Mouse (Mus musculus) bone marrow, adult 2 months (tissue): ENCODE results near the gene Gls. TPM values are rescaled to one million over a fixed set of nuclear protein-coding genes. Genes with fewer than 3 reads are reported as not detected.

Experiments used
- H3K27ac ChIP-seq: fragments of 200-500 bp; 2 replicates; pipeline ENCODE4 v1.5.1; 2012; ENCODE audit warnings: low read depth, mild to moderate bottlenecking, control low read depth, inconsistent platforms, low read length; ENCODE audit not compliant: control insufficient read depth, poor library complexity, insufficient read depth
- H3K4me1 ChIP-seq: fragments of 200-500 bp; 2 replicates; pipeline ENCODE4 v1.6.1; 2011; ENCODE audit warnings: low read length; ENCODE audit not compliant: control insufficient read depth, insufficient read depth
- H3K4me3 ChIP-seq: fragments of 200-500 bp; replicated peaks from 2 replicates; pipeline ENCODE3; 2011; ENCODE audit warnings: mild to moderate bottlenecking, low read depth, low read length, control low read depth; ENCODE audit not compliant: control insufficient read depth
- CTCF ChIP-seq: fragments of 200-500 bp; IDR thresholded peaks from 2 replicates; pipeline ENCODE4 v1.5.1; 2011; ENCODE audit warnings: low read length, control low read depth; ENCODE audit not compliant: control insufficient read depth, insufficient read depth
- POLR2A ChIP-seq: fragments of 200-500 bp; IDR thresholded peaks from 2 replicates; pipeline ENCODE4 v1.6.1; 2011; ENCODE audit warnings: low read depth, mild to moderate bottlenecking, control low read depth, low read length, borderline replicate concordance; ENCODE audit not compliant: control insufficient read depth
- WGBS: fragments of 180-500 bp; shearing (Covaris S2); methylation state at CpG from one replicate; pipeline ENCODE4 v1.1.7; 2018; 5-methylcytosine and 5-hydroxymethylcytosine counted together
- polyA plus RNA-seq: library from polyadenylated mRNA; stranded (reverse); fragments of >200 nt; gene quantifications from 2 replicates; pipeline ENCODE4 v1.2.4, GENCODE M21; 2011; ENCODE audit warnings: low replicate concordance; ENCODE audit not compliant: missing spikeins, insufficient read depth, insufficient read length

Gls gene
- polyA plus RNA-seq, 1 experiment: 43.1 TPM

DNA sequence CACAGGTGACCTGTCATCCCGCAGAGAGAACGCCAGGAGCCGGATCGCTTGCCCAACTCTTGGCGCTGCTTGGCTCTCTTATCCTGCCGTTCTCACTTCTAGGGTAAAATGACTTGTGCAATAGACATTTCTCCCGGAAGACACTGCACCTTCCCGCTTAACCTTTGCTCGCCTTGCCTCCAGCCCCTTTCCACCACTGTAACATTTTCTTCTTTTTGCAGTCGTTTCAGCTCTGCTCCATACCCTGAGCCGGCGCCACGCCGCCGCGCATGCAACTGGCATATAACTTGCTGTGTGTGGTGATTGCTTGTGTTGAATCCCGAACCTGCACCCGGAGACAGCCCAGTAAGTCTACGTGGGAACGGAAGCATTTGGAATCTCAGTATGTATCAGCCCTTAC is 113.3 kb downstream of the Gls start:
- peak overlapping the region; percentile 87 for H3K27ac ChIP-seq
- peaks cover 4% of the 10 kb centered on the region; the same call in 1 of the 2 replicates for H3K4me1 ChIP-seq
- under 1% methylated on average over 20 of the region's 20 CpGs for WGBS
- H3K4me3 ChIP-seq: peak overlapping the region; percentile 89
- TF ChIP-seq POLR2A (no peak), CTCF (no peak)

DNA sequence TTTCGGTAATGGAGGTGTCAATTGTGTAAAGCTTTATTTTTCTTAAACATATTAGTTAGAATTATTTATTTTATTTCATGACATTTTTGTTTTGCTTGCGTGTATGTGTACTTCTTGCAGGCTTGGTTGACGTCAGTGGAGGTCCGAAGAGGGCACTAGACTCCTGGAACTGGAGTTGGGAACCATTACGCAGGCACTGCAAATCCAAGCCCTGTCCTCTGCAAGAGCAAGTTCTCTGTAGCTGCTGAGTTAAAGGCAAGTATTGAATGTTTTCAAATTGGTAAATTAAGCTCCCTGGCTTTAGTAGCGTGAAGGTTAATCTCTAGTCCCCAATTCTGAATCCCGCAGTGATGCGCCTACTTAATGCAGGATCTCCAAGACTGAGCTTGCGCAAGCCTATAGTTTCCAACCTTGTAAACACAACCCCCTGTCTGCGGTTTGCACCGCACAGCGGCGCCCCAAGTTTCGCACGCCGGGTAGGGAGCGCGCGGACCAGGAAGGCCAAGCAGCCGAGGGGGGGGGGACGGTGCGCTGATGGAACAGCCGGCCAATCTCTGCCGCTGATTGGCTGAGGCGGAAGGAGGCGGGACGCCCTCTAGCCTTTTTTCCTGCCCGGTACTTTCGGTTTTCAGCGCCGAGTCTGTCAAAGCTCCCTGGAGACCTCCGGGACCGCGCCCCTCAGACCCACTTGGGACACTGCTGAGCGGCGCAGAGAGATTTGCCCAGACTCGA is 114.0 kb downstream of the Gls start, which contains the start of gene Stat1:
Gene Stat1 (plus strand): TSS at position 581 of the 732 bp plus-strand sequence.
- WGBS: 4% methylated on average over 37 of the region's 37 CpGs
- H3K27ac ChIP-seq: peak within 1 kb of the TSS; percentile 87

DNA sequence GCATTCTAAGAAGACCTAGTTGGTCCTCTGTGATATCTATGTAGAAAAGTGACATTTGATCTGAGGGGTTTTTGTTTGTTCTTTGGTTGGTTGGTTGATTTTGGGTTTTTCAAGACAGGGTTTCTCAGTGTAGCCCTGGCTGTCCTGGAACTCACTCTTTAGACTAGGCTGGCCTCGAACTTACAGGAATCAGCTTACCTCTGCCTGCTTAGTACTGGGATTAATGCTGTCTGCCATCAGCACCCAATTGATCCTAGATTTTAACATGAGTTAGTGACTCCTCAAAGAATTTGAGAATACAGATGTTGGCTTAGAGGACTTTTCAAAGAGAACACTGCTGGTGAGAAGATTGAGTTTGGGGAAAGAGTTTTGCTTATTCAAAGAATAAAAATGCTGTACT is 115.3 kb downstream of the Gls start:
- WGBS: 80% methylated on average over 1 of the region's 1 CpGs
- TF ChIP-seq POLR2A (no peak), CTCF (no peak)
- no peak overlapping the region for H3K4me3 ChIP-seq
- H3K4me1 ChIP-seq: peaks cover 4% of the 10 kb centered on the region; the same call in 1 of the 2 replicates
- no peak overlapping the region for H3K27ac ChIP-seq

More for the DNA sequence above, 114.0 kb downstream of the Gls start, which contains the start of gene Stat1:
- Histone ChIP-seq H3K4me1 (peaks cover 4% of the 10 kb centered on the region; the same call in 1 of the 2 replicates), H3K4me3 (peak within 1 kb of the TSS; percentile 89)
- TF ChIP-seq POLR2A (peak; percentile 67; the same call in 1 of the 2 replicates), CTCF (no peak)

DNA sequence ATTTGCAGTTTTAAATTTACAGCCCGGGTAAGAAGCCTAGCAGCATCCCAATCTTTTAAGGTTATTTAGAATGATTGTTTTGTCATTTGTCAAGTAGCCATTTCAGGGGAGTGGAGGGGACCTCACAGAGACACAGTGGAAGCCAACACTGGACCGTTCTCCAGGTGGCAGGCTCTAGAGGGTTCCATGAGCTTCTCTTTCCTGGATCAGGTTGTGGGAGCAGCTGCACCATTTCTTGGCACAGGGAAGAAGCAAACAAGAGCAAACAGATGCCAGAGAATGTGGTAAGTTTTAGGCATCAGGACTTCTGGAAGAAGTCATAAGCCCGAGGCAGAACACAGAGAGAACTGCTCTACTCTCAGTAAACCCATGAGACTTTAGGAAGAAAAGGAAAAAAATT is 116.6 kb downstream of the Gls start:
- no peak for TF ChIP-seq CTCF
- TF ChIP-seq POLR2A: no peak
- WGBS: 74% methylated on average over 3 of the region's 3 CpGs
- Histone ChIP-seq H3K27ac (no peak overlapping the region), H3K4me3 (no peak overlapping the region), H3K4me1 (peaks cover 3% of the 10 kb centered on the region; the same call in 1 of the 2 replicates)

DNA sequence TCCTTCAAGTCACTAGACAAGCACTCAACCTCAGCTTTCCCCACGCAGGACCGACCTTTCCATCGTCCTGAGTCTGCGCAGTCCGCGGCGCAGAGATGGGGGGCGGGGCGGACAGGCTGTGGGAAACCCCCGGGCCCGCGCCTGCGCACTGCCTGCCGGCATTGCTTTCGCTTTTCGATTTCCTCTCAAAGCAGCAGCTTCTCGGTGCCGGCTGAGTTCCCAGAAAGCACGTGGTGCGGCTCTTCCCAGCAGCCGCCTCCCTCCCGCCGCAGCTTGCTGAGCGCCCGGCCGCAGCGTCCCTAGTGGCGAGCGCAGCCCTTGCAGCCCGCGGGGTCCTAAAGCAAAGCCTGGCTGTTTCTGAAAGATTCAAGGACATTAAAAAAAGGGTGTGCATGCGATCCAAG is 119.4 kb downstream of the Gls start:
- H3K27ac ChIP-seq: peak overlapping the region; percentile 83
- under 1% methylated on average over 32 of the region's 32 CpGs for WGBS
- TF ChIP-seq CTCF (peak; percentile 92), POLR2A (peak; percentile 78)
- H3K4me3 ChIP-seq: peak overlapping the region; percentile 91
- peaks cover 2% of the 10 kb centered on the region; the same call in 1 of the 2 replicates for H3K4me1 ChIP-seq

Other genes with a start within 250 kb of the Gls start
- gene Stat4, start 246.1 kb downstream of the Gls start, polyA plus RNA-seq: 14.9 and 55.4 TPM in 2 replicates
- gene Stat1, start 113.8 kb downstream of the Gls start, polyA plus RNA-seq: 20.8 and 28.8 TPM in 2 replicates